Mouse (Mus musculus) large intestine, adult 2 months (tissue): ENCODE results near the gene Gns. TPM values are rescaled to one million over a fixed set of nuclear protein-coding genes. Genes with fewer than 3 reads are reported as not detected.

ENCODE experiments used
- DNase-seq: peaks from one replicate; pipeline ENCODE4 v3.0.0-alpha.2; 2012; ENCODE audit warnings: low read depth, low spot score
- WGBS: fragments of 180-500 bp; shearing (Covaris S2); methylation state at CpG from one replicate; pipeline ENCODE4 v1.1.7; 2018; 5-methylcytosine and 5-hydroxymethylcytosine counted together
- polyA plus RNA-seq: library from polyadenylated mRNA; depleted of rRNA; stranded (reverse); fragments of >200 nt; gene quantifications from 2 replicates; pipeline ENCODE4 v1.2.3, GENCODE M21; 2012

The Gns gene
- polyA plus RNA-seq, 1 experiment = 36.3 TPM

DNA sequence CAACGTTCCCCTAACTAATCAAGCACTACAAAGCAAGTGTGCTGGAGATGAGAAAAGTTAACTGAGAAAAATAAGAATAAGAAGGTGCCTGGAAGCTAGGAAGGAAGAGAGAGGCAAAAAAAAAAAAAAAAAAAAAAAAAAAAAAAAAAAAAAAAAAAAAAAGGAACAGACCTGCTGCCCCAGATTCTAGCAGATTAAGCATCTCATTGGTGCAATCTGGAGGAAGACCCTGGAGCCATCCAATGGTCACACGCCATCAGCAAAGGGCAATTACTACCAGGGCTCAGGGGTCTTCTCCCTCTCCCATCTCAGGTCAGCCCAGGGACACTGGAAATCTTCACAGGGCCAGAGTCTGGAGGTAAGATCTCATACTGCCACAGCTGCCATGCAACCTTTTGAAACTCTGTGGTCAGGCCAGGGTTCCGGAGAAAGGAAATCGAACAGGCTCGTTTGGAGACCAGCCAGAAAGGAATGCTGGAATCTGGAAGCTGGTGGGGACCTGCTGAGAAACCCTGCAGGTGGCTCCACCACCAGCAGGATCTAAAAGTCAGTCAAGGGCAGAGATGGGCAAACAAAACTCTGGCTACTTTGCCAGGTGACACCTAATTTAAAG, 61.7 kb downstream of the Gns start:
- WGBS = 27% methylated on average over 5 of the region's 5 CpGs
- no peak for DNase-seq

DNA sequence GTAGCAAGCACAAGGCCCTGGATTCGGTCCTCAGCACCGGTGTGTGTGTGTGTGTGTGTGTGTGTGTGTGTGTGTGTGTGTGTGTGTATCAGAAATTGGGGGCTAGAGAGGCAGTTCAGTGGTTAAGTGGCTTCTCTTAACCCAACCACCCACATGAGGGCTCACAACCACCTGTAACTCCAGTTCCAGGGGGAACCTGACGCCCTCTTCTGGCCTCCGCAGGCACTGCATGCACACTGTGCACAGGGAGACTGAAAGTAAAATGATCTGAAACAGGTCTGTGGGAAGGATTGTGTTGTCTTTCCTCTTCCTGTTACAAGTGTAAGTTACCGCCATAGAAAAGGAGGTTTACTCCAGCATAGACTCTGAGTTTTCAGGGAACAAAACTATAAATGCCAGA, 62.2 kb downstream of the Gns start:
- DNase-seq = no peak
- WGBS = 67% methylated on average over 5 of the region's 5 CpGs

DNA sequence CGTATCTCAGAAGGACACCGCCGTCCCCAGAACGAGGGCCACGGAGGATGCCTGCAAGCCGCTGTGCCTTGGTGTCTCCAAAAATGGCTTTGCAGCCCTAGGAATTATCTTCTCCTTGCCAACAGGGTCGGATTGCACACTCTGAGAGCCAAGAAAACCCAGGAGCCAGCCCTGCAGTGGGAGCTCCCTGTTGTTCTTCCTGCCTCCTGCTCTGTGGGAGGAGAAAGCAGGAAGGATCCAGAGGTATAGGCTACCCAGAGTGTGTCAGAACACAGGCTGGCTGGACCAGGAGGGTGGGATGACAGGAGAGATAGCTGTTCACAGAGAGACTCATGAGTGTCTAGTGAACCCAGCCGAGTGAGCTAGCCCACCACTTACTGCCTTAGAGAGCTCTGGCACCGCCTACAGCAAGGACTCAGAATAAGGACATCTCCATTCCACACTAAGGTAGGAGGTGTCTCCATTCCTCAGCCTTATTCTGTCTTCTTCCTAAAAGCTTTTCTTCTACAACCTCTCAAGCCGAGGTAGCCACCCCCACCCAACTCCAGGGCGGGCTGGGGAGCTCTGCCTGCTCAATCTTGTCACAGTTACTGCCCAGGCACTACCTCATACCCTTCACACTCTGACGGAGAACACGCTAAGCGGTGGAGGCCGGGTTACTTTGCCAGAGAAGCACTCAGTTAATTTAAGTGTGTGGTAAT, 63.3 kb downstream of the Gns start:
- WGBS = 85% methylated on average over 15 of the region's 15 CpGs
- no peak for DNase-seq

DNA sequence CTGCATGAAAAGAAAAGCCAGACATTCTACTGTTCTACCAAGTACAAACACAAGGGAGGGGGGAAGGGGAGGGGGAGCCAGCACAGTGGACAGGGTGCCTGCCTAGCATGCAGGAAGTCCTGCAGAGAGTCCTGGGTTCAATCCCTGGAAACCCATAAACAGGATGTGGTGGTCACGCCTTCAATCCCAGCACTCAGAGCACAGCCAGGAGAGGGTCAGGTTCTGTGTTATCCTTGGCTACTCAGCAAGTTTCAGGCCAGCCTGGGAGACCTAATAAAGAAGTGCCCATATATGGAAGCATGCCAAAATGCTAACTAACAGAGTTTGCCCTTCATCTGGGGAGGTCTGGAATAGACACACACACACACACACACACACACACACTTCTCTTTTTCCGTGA, 64.2 kb downstream of the Gns start:
- no peak for DNase-seq

GRCm38 (mm10) chr10:121429581-121429980, 64.7 kb downstream of the Gns start:
- whole genome bisulfite sequencing = 12% methylated on average over 8 of the region's 8 CpGs
- no peak for DNase-seq

More for the DNA sequence above, 64.2 kb downstream of the Gns start:
- WGBS = 11% methylated on average over 2 of the region's 2 CpGs

GRCm38 (mm10) chr10:121429981-121430682, 65.2 kb downstream of the Gns start:
- 30% methylated on average over 14 of the region's 14 CpGs for WGBS
- no peak for DNase-seq

DNA sequence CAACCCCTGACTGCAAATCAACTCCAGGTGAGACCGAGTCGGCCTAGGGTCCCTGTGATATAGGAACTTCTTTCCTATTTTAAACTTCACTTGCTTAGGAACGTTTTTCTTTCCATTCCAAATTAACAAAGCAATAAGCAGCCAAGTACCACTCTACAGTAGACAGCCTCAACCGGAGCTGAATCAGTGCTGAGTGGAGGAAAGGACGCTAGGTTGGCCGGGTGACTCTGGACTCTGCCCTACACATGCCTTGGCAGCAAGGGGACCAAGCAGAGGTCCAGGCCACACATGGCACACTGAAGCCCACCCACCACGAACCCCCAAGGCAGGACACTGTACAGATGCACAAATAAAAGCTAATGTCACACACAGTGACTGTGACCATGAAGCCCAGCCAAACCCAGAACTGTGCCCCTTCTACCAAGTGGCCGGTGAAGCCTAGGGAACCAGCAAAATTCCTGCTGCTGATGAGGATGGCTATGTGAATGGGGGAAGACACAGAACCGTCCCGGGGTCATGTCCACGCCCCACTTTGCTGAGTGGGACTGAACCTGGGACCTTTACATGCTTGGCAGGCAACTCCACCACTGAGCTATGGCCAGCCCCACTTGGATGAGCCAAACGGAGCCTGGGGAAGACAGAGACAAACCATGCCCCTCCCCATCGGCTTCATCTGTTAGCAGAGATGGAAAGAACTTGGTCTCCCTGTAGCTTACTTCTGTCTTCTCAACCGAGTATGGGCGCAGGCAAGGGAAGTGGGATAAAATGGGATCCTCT, 66.1 kb downstream of the Gns start:
- DNase-seq = no peak
- 62% methylated on average over 15 of the region's 15 CpGs for WGBS

DNA sequence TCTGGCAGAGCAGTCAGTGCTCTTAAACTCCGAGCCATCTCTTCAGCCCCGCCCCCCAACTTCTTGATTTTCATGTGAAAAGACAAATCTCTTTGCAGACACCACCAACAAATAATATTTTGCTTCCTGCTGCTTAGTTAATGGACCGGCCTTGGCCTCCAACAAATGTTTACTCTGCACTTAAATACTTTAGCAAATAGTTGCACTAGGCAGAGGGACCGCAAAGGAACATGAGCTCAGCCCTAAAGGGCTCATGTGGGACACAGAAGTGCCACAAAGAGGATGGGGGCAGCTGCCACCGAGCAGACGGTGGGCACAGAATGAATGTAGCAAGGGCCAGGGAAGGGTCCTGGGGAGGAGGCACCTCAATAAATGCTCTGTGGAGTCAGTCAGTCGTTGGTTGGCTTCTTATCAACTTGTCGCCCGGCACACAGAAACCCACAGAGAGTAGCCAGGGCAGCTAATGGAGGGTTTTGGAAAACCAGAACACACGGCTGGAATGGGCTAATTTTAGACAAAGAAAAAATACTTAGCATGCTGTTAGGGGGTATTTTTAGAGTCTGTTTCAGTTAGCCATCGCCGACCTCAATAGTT, 67.2 kb downstream of the Gns start:
- 24% methylated on average over 12 of the region's 12 CpGs for WGBS
- no peak for DNase-seq

- DNase-seq = no peak
- 8% methylated on average over 16 of the region's 16 CpGs for WGBS
These were observed 67.9 kb downstream of the Gns start for GRCm38 (mm10) chr10:121432635-121433280.

- DNase-seq = no peak
- 64% methylated on average over 15 of the region's 15 CpGs for WGBS
These were observed 69.7 kb downstream of the Gns start for GRCm38 (mm10) chr10:121434441-121435103.

- 72% methylated on average over 28 of the region's 28 CpGs for WGBS
- DNase-seq = no peak
These were observed 70.8 kb downstream of the Gns start for GRCm38 (mm10) chr10:121435546-121436257.

DNA sequence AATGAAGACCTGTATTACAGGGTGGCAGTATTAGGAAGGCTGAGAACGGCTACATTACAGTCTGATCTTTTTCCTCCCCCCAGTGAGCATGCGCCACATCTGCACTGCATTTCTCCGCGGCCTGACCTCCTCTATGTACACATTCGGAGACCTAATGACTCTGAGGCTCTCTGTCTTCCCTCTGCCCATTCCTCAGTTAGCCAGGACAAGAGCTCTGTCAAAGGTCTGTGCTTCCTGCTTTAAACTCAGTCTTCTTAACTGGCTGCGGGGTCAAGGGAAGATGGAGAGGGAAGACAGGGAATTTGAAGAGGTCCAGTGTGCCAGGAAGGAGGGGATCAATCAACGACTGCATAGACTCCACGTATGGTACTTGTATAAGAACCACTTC, 71.4 kb downstream of the Gns start:
- no peak for DNase-seq
- whole genome bisulfite sequencing = 47% methylated on average over 8 of the region's 8 CpGs

DNA sequence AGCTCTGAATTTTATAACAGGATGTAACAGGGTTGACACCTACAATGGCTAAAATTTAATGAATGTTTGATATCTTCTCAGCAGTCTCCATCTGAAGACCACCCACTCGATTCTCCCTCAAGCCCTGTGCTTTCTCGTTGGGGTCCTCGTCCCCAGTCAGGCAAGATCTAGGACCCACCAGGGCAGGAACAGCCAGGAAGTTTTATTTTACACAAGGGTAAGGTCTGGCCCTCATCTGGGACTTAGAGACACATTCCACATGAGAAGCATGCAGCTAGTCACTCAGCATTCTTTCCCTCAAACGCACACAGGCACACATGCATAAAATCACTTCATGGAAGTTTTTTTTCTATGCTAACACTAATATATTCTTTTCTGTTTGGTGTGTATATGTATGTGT, 71.8 kb downstream of the Gns start:
- DNase-seq = no peak
- WGBS = 50% methylated on average over 4 of the region's 4 CpGs

DNA sequence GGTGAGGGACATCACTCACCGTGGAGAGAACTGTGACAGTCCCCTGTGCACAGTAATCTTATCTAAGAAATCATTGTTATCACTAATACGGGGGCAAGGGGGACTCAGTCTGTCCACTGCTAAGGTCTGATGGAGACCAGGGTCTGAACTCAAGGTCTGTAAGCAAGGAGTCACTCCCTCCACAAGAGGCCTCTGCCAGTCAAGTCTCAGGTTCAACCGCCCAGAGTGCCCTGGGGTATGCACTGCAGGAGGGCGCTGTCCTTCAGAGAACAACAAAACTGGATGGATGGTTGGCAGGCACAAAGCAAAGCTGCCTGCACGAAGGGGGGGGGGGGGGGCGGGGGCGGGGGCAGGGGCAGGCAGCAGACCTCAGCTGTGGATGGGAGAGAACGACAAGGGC, 73.2 kb downstream of the Gns start:
- 85% methylated on average over 8 of the region's 8 CpGs for WGBS
- DNase-seq = no peak

DNA sequence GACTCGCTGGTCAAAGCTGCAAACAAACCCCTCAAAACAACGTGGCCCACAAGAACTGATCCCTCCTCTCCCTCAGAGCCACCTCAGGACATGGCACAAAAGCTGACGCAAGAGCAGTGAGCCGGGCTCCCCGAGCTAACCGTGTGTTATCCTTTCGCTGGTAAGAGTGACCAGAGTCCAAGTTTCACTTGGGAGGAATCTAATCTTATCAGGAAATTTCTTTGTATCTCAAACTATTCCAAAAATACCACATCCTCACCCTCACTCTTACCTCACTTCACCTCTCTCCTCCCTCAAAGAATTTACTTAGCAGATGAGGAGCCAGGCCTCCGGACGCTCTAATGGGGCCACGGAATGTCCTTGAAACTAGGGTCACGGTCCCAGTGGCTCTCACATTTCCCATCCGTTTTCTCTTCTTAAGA, 74.4 kb downstream of the Gns start:
- WGBS = 74% methylated on average over 12 of the region's 12 CpGs
- no peak for DNase-seq

DNA sequence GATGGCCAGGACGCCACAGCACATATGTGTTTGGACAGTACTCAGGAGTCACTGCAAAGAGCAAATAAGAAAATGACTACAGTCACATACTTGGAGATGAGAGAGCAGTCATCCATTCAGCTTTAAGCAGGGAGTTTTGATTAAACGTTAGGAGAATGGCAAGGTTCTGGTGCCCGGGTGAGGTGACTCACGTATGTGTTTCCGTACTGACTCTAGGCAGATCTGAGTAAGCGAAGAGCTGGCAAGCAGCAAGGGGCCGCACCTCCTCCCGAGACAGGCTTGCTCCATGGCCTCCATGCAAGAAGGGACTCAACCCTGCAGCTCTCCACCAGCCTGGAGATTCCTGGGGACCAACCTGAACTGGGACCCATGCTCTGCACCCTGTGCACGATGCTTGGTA, 78.9 kb downstream of the Gns start:
- 73% methylated on average over 9 of the region's 9 CpGs for WGBS
- no peak for DNase-seq

- DNase-seq = no peak
- WGBS = 88% methylated on average over 7 of the region's 7 CpGs
These were observed 79.3 kb downstream of the Gns start for GRCm38 (mm10) chr10:121444198-121444597.

DNA sequence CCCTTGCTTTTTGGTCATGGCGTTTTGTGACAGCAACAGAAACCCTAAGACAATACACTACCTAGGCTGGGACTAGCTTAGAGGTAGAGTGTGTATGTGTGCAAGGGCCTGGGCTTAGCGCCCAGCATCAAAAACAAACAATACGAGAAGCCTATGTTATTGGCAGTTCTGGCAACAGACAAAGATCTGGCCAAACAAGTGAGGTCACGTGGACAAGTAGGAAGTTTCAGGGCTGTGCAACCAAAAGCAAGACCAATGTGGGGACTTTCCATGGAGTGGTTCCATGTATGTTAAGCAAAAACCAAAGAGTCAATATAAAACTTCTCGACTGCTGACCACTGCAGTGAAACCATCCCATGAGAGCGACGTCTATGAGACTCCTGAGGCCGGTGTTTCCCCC, 80.9 kb downstream of the Gns start:
- no peak for DNase-seq

More for the DNA sequence above, 80.9 kb downstream of the Gns start:
- WGBS = 57% methylated on average over 8 of the region's 8 CpGs
